Mouse (Mus musculus) lung, embryonic 15.5 days (tissue): ENCODE data around the gene Arf3. TPM values are rescaled to one million over a fixed set of nuclear protein-coding genes. Genes with fewer than 3 reads are reported as not detected.
A peak's percentile ranks its signal among the peaks of the same experiment; 100 is the strongest.
"Not testable (repeated sequence)": the region's sequence is repeated elsewhere in the genome, so short reads cannot be mapped to it uniquely, and the experiment has no call there.

ENCODE experiments used
- ATAC-seq: fragments of 200-750 bp; cut with Nextera tagmentation; 2 replicates; pipeline ENCODE4 v1.8.0; 2017; ENCODE audit warnings: moderate number of reproducible peaks, borderline replicate concordance; ENCODE audit not compliant: low FRiP score, low TSS enrichment; ENCODE audit errors: extremely low read depth
- H3K27ac ChIP-seq: fragments of 300-500 bp; sonication (generic); 2 replicates; pipeline ENCODE4 v1.5.1; 2015; ENCODE audit warnings: moderate library complexity, mild to moderate bottlenecking, inconsistent platforms
- H3K27me3 ChIP-seq: fragments of 300-500 bp; sonication (generic); 2 replicates; pipeline ENCODE4 v1.6.1; 2015; ENCODE audit warnings: inconsistent platforms
- H3K36me3 ChIP-seq: fragments of 300-500 bp; sonication (generic); 2 replicates; pipeline ENCODE4 v1.6.1; 2015; ENCODE audit warnings: inconsistent platforms
- H3K4me1 ChIP-seq: fragments of 300-500 bp; sonication (generic); 2 replicates; pipeline ENCODE4 v1.6.1; 2015; ENCODE audit warnings: inconsistent platforms
- H3K4me2 ChIP-seq: fragments of 300-500 bp; sonication (generic); 2 replicates; pipeline ENCODE4 v1.6.1; 2015; ENCODE audit warnings: inconsistent platforms, mild to moderate bottlenecking, moderate library complexity
- H3K4me3 ChIP-seq: fragments of 300-500 bp; sonication (generic); 2 replicates; pipeline ENCODE4 v1.5.1; 2015; ENCODE audit warnings: mild to moderate bottlenecking, inconsistent platforms
- H3K9ac ChIP-seq: fragments of 300-500 bp; sonication (generic); 2 replicates; pipeline ENCODE4 v1.6.1; 2015; ENCODE audit warnings: inconsistent platforms
- H3K9me3 ChIP-seq: fragments of 300-500 bp; sonication (generic); 2 replicates; pipeline ENCODE4 v1.6.1; 2016; ENCODE audit warnings: inconsistent platforms
- WGBS: fragments of 180-500 bp; shearing (Covaris S2); methylation state at CpG from one replicate; pipeline ENCODE4 v1.1.7; 2015; 5-methylcytosine and 5-hydroxymethylcytosine counted together
- polyA plus RNA-seq: library from polyadenylated mRNA; unstranded; fragments of >200 nt; fragmentation: Nextera tagmentation; extraction: Ambion mirVana; gene quantifications from 2 replicates; pipeline ENCODE4 v1.2.1, GENCODE M21; 2015

The Arf3 gene
- polyA plus RNA-seq, 1 experiment from 2014 or later: 45.7 TPM

GRCm38 (mm10) chr15:98743863-98744262 lies 19.2 kb downstream of the Arf3 start:
- peak overlapping the region; percentile 81 for H3K27ac ChIP-seq
- H3K4me2 ChIP-seq: not testable (repeated sequence)
- 77% methylated on average over 3 of the region's 3 CpGs for WGBS

GRCm38 (mm10) chr15:98742766-98743428 lies 20.1 kb downstream of the Arf3 start:
- no peaks in the 10 kb centered on the region for H3K9me3 ChIP-seq
- peak overlapping the region; percentile 81 for H3K27ac ChIP-seq
- no peak for ATAC-seq
- WGBS: 63% methylated on average over 8 of the region's 8 CpGs
- H3K27me3 ChIP-seq: no peaks in the 10 kb centered on the region
- peaks cover 25% of the 10 kb centered on the region for H3K4me1 ChIP-seq
- H3K9ac ChIP-seq: no peak overlapping the region
- peaks cover 36% of the 10 kb centered on the region for H3K36me3 ChIP-seq
- H3K4me3 ChIP-seq: no peak overlapping the region
- H3K4me2 ChIP-seq: no peak overlapping the region

More at GRCm38 (mm10) chr15:98743863-98744262, 19.2 kb downstream of the Arf3 start:
- Histone ChIP-seq H3K4me1 (peaks cover 25% of the 10 kb centered on the region), H3K36me3 (peaks cover 31% of the 10 kb centered on the region)
- ATAC-seq, H3K9ac ChIP-seq, H3K9me3 ChIP-seq, H3K27me3 ChIP-seq, H3K4me3 ChIP-seq: not testable (repeated sequence)

- no peak overlapping the region for H3K4me2 ChIP-seq
- H3K4me3 ChIP-seq: no peak overlapping the region
- no peak for ATAC-seq
- H3K9ac ChIP-seq: no peak overlapping the region
- no peak overlapping the region for H3K27ac ChIP-seq
- H3K27me3 ChIP-seq: no peaks in the 10 kb centered on the region
- H3K9me3 ChIP-seq: no peaks in the 10 kb centered on the region
- peaks cover 16% of the 10 kb centered on the region for H3K4me1 ChIP-seq
- whole genome bisulfite sequencing: 87% methylated on average over 8 of the region's 8 CpGs
- H3K36me3 ChIP-seq: peaks cover 55% of the 10 kb centered on the region
Measured at GRCm38 (mm10) chr15:98740219-98740618, 22.8 kb downstream of the Arf3 start.

GRCm38 (mm10) chr15:98738796-98739195 lies 24.2 kb downstream of the Arf3 start:
- Histone ChIP-seq H3K4me1 (peaks cover 12% of the 10 kb centered on the region), H3K27ac (peak overlapping the region; percentile 29; the same call in 1 of the 2 replicates), H3K9ac (no peak overlapping the region), H3K4me3 (no peak overlapping the region), H3K9me3 (no peaks in the 10 kb centered on the region), H3K4me2 (no peak overlapping the region), H3K27me3 (no peaks in the 10 kb centered on the region), H3K36me3 (peaks cover 56% of the 10 kb centered on the region)
- no peak for ATAC-seq
- 63% methylated on average over 4 of the region's 4 CpGs for WGBS

- Histone ChIP-seq H3K4me1 (0 out of 2 replicates have a peak, but pooled peaks cover 7% of the 10 kb centered on the region), H3K9me3 (no peaks in the 10 kb centered on the region), H3K4me3 (no peak overlapping the region), H3K27ac (0 out of 2 replicates have a peak overlapping the region, but pooled peaks have one; percentile 21), H3K4me2 (no peak overlapping the region), H3K9ac (no peak overlapping the region), H3K36me3 (peaks cover 56% of the 10 kb centered on the region), H3K27me3 (no peaks in the 10 kb centered on the region)
- no peak for ATAC-seq
Measured at GRCm38 (mm10) chr15:98737881-98738280, 25.1 kb downstream of the Arf3 start.

- Histone ChIP-seq H3K27me3 (no peaks in the 10 kb centered on the region), H3K9me3 (no peaks in the 10 kb centered on the region), H3K4me2 (no peak overlapping the region), H3K27ac (no peak overlapping the region), H3K36me3 (peaks cover 51% of the 10 kb centered on the region), H3K4me3 (no peak overlapping the region), H3K4me1 (no peaks in the 10 kb centered on the region), H3K9ac (no peak overlapping the region)
- no peak for ATAC-seq
- 79% methylated on average over 10 of the region's 10 CpGs for WGBS
Measured at GRCm38 (mm10) chr15:98736521-98736920, 26.5 kb downstream of the Arf3 start.

GRCm38 (mm10) chr15:98733976-98734566 lies 28.9 kb downstream of the Arf3 start:
- Histone ChIP-seq H3K4me1 (no peaks in the 10 kb centered on the region), H3K27ac (no peak overlapping the region), H3K4me3 (no peak overlapping the region), H3K9ac (no peak overlapping the region), H3K36me3 (peaks cover 29% of the 10 kb centered on the region), H3K9me3 (no peaks in the 10 kb centered on the region), H3K27me3 (0 out of 2 replicates have a peak, but pooled peaks cover 5% of the 10 kb centered on the region), H3K4me2 (no peak overlapping the region)
- no peak for ATAC-seq
- WGBS: 61% methylated on average over 5 of the region's 5 CpGs

- ATAC-seq: no peak
- Histone ChIP-seq H3K9me3 (no peaks in the 10 kb centered on the region), H3K36me3 (peaks cover 22% of the 10 kb centered on the region), H3K9ac (no peak overlapping the region), H3K4me1 (no peaks in the 10 kb centered on the region), H3K4me2 (no peak overlapping the region), H3K27ac (no peak overlapping the region), H3K4me3 (no peak overlapping the region), H3K27me3 (peaks cover 12% of the 10 kb centered on the region; the same call in 1 of the 2 replicates)
- 65% methylated on average over 6 of the region's 6 CpGs for WGBS
Measured at GRCm38 (mm10) chr15:98733370-98733769, 29.6 kb downstream of the Arf3 start.

GRCm38 (mm10) chr15:98732006-98732531 lies 30.9 kb downstream of the Arf3 start:
- Histone ChIP-seq H3K4me1 (peaks cover 8% of the 10 kb centered on the region), H3K4me3 (no peak overlapping the region), H3K36me3 (peaks cover 19% of the 10 kb centered on the region), H3K27ac (no peak overlapping the region), H3K27me3 (peaks cover 12% of the 10 kb centered on the region; the same call in 1 of the 2 replicates), H3K4me2 (no peak overlapping the region), H3K9ac (no peak overlapping the region), H3K9me3 (no peaks in the 10 kb centered on the region)
- no peak for ATAC-seq
- 56% methylated on average over 8 of the region's 8 CpGs for whole genome bisulfite sequencing

GRCm38 (mm10) chr15:98730790-98731189 lies 32.2 kb downstream of the Arf3 start:
- 67% methylated on average over 6 of the region's 6 CpGs for WGBS
- ATAC-seq: no peak
- H3K9ac ChIP-seq: no peak overlapping the region

GRCm38 (mm10) chr15:98729791-98730545 lies 33.0 kb downstream of the Arf3 start:
- H3K9me3 ChIP-seq: no peaks in the 10 kb centered on the region
- WGBS: 61% methylated on average over 7 of the region's 7 CpGs
- no peak overlapping the region for H3K9ac ChIP-seq
- no peak overlapping the region for H3K4me3 ChIP-seq
- no peak overlapping the region for H3K27ac ChIP-seq
- 0 out of 2 replicates have a peak, but pooled peaks cover under 1% of the 10 kb centered on the region for H3K36me3 ChIP-seq
- no peak for ATAC-seq
- H3K27me3 ChIP-seq: peaks cover 16% of the 10 kb centered on the region
- H3K4me1 ChIP-seq: peaks cover 19% of the 10 kb centered on the region
- no peak overlapping the region for H3K4me2 ChIP-seq

More at GRCm38 (mm10) chr15:98730790-98731189, 32.2 kb downstream of the Arf3 start:
- H3K4me3 ChIP-seq: no peak overlapping the region
- H3K4me2 ChIP-seq: no peak overlapping the region
- no peak overlapping the region for H3K27ac ChIP-seq
- peaks cover 12% of the 10 kb centered on the region; the same call in 1 of the 2 replicates for H3K27me3 ChIP-seq
- H3K4me1 ChIP-seq: peaks cover 17% of the 10 kb centered on the region
- H3K9me3 ChIP-seq: no peaks in the 10 kb centered on the region
- peaks cover 6% of the 10 kb centered on the region for H3K36me3 ChIP-seq
